Mouse (Mus musculus) frontal cortex, postnatal 14 days (tissue): ENCODE results near the gene Nckap5l.

Experiments used
- DNase-seq, 2 experiments: peaks; one replicate each; pipeline ENCODE4 v3.0.0; 2022; ENCODE audit warnings: low spot score in 2 of 2

Gene Nckap5l

DNA sequence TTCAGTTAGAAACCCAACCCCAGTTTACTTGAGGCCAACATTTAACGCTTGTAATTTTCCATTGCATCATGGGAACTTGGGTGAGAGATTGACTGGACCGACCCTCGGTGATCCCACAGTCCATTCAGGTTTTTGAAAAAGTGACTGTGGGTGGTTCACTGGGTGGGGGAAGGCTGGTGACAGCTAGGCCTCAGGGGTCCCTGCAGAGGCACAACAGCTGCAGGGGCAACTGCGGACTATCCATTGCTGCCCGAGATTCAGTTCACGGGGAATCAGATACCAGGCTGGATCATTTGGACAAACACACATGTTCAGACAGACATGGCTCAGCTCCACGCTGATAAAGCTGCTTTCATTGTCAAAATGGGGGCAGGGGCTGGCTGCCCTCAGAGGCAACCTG lies 26.0 kb downstream of the Nckap5l start:
- DNase-seq: no peak

DNA sequence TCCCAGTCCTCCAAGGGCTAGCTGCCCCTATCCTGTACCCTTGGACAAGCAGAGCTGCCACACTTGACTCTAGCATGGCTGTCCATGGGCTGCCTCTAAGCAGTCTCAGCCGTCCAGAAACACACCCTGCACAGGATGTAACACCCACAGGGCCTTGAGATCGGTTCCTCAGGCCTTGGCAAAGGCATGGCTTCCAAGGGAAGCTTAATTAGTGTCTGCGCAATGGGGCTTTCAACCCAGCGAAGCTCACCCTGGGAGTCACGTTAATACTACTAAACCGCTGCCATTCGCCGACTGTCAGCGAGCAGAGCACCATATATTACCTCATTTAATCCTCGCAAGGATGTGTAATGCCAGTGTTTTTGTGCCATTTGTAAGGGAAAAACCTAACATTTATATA lies 26.5 kb downstream of the Nckap5l start:
- DNase-seq: no peak

- no peak for DNase-seq
Measured at GRCm38 (mm10) chr15:99430394-99430793, 27.2 kb downstream of the Nckap5l start.

- DNase-seq: no peak
Measured at GRCm38 (mm10) chr15:99423884-99424283, 33.7 kb downstream of the Nckap5l start.

GRCm38 (mm10) chr15:99423131-99423530 lies 34.4 kb downstream of the Nckap5l start:
- DNase-seq: no peak

DNA sequence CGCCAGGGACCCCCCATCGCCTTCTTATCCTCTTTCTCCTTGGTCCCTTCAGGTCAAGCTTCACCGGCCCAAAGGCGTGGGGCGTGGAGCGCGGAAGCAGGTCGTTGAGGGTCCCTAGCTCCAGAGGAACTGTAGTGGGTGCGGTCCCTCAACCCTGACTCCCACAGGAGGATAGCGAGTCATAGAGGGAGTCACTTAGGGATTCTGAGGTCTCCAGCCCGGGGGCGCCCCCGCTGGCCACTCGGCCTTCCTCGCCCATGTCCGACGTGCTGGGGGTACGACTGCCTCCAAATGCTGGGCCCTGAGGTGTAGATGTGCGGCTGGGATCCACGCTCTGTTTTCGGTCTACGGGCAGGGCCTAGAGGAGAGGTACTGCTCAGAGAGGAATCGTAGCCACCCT lies 35.0 kb downstream of the Nckap5l start:
- no peak for DNase-seq

GRCm38 (mm10) chr15:99421676-99422075 lies 35.9 kb downstream of the Nckap5l start:
- no peak for DNase-seq

GRCm38 (mm10) chr15:99421152-99421551 lies 36.4 kb downstream of the Nckap5l start:
- no peak for DNase-seq

DNA sequence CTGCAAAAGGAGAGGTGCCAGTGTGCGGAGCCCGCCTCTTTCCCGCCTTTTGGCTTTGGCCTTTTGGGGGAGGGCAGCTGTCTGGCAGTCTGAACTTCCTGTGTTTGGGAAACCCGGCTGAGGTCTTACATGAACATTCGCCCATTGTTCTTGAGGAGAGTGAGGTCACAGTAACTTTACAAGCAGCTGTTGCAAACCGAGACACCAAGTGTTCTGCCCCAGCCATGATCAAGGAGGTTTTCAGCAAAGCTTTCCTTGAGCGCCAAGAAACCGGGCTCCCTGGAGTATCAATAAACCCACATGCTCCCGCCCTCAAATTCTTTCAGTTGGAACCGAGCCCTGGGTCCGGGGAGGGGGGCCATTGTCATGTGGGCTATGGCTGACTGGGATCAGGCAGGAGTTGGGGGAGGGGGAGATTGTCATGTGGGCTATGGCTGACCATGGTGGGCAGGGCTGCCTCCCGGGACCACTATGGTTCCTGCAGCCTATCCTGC lies 37.0 kb downstream of the Nckap5l start:
- peak in 1 of 2 experiments; percentile 61 for DNase-seq

- no peak for DNase-seq
Measured at GRCm38 (mm10) chr15:99420101-99420500, 37.4 kb downstream of the Nckap5l start.

- no peak for DNase-seq
Measured at GRCm38 (mm10) chr15:99417692-99418271, 39.8 kb downstream of the Nckap5l start.

DNA sequence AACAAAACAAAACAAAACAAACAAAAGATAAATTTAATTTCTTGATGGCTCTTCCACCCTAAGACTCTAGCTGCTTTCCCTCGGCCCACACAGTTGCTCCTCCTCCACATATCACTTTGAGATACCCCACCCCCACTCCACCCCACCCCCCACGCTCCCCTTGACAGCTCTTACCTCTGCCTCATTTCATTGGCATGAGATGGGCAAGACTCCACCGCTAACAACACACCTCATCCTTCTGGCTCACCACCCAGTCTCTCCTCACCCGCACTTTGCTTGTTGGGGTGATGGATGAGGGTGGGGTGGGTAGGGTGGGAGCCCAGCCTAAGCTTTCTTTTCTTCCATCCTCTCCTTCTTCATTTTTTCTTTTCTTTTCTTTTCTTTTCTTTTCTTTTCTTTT lies 40.6 kb downstream of the Nckap5l start:
- DNase-seq: no peak

GRCm38 (mm10) chr15:99416348-99416882 lies 41.1 kb downstream of the Nckap5l start:
- peak; percentile 41 to 65 for DNase-seq

DNA sequence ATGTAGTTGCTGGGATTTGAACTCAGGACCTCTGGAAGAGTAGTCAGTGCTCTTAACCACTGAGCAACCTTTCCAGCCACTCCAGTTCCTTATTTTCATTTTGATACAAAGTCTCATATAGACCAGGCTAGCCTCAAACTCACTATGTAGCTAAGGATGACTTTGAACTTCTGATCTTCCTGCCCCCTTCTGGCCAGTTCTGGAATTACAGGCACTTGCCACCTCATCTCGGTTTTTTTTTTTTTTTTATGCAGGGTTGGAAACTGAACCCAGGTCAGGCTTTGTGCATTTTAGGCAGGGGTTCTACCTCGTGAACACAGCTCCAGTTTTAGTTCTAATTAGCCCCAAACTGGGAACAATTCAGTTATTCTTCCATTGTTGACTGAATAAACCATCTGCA lies 41.8 kb downstream of the Nckap5l start:
- peak in 1 of 2 experiments; percentile 36 for DNase-seq

GRCm38 (mm10) chr15:99411747-99412146 lies 45.8 kb downstream of the Nckap5l start:
- no peak for DNase-seq

DNA sequence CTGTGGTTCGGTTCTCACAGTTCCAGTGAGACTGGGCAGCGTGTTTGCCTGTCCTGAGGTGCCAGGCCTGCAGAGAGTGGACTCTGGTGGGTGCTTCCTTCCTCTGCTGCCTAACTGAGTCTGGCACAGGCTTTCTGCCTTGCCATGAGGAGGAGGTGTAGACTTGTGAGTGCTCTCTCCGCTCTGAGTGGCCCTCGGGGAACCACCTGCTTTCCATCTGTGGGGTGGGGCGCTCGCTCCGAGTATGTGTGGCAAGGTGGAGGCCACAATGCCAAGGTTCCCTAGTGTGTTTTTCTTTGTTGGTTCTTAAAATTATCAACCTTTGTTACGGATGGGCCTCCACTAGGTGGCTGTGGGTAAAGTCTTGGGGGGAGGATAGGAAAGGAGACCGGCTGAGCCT lies 48.7 kb downstream of the Nckap5l start:
- DNase-seq: no peak

DNA sequence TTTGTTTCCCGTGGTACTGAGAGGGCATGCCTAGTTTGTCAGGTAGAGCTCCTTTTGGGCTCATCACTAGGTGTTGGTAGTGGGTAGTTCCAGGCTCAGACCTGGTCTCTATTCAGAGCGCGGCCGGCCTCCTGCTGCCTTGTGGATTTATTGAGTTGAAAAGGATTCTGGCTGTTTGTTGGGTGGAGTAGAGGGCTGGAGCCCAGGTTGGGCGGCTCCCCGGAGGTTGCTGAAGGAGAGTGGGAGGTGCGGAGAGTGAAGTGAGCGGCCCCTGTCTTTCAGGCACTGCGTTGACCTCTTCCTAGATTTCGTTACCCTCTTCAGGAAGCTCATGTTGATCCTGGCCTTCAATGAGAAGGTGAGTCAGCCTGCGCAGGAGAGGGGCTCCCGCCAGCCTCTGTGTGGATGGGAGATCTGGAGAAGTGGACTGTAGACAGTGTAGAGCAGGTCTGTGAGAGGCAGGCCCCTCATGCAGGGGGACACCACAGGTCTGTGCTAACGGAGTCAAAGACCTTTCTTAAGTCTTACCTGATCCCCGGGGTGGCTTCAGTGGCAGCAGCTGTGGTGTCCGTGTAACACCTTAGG lies 50.5 kb downstream of the Nckap5l start:
- no peak for DNase-seq

DNA sequence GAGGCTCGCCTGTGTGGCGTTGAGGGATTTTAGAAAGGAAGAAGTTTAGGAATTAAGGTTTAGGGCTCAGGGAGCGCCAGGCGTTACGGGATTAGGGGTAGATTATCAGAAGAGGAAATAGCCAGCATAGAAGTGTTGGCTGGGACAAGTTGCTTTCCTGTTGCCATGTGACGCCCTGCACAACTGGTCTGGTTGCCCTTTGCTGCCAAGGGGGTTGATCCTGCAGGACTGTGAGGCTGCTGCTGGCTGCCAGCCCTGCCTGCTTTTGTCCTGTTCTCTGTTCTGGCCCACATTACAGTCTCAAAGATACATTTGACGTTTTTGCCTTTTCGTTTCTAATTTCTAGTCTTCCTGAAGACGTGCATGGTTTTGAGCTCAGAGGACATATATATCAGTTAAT lies 52.4 kb downstream of the Nckap5l start:
- no peak for DNase-seq

- no peak for DNase-seq
Measured at GRCm38 (mm10) chr15:99403159-99403889, 54.2 kb downstream of the Nckap5l start.

DNA sequence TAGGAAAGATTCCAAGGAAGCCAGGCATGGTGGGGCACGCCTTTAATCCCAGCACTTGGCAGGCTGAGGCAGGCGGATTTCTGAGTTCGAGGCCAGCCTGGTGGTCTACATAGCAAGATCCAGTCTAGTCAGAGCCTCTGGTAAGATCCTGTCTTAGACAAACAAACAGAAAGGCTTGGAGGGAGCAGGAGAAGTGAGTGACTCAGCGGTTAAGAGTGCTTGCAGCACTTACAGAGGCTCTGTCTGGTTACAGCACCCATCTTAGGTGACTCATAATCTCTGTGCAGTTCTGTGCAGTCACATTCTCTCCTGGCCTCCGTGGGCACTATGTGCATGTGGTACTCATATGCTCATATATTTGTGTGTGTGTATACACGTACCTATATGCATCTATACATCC lies 56.9 kb downstream of the Nckap5l start:
- DNase-seq: no peak

- no peak for DNase-seq
Measured at GRCm38 (mm10) chr15:99399503-99400245, 57.9 kb downstream of the Nckap5l start.

DNA sequence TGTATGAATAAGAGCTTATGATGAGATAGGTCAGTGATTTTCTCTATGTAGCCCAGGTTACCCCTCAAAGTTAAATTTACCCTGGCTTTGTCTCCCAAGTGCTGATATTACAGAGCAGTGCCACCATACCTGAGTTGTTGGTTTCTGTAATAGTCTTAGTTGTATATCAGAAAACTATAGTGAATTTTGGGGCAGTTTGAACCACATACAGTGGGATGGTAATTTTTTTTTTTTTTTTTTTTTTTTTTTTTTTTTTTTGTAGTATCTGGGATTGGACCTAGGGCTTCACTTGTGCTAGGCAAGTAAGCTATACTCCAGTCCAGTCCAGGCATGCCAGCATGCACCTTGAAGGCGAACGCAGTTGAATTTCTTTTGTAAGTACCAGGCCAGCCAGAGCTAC lies 59.9 kb downstream of the Nckap5l start:
- no peak for DNase-seq
